Mouse (Mus musculus) macrophage (primary cell): Measurements from ENCODE around the gene Rnf135. TPM values are rescaled to one million over a fixed set of nuclear protein-coding genes. Genes with fewer than 3 reads are reported as not detected.

Experiments used
- H3K27ac ChIP-seq: fragments of 350-480 bp; formaldehyde crosslinking; 2 replicates; pipeline ENCODE4 v1.9.0; 2021
- H3K36me3 ChIP-seq: fragments of 350-480 bp; formaldehyde crosslinking; 2 replicates; pipeline ENCODE4 v1.9.0; 2021; ENCODE audit errors: inconsistent target
- H3K4me3 ChIP-seq: fragments of 350-480 bp; formaldehyde crosslinking; 2 replicates; pipeline ENCODE4 v1.9.0; 2021; ENCODE audit errors: inconsistent target
- H3K79me2 ChIP-seq: fragments of 350-480 bp; formaldehyde crosslinking; 2 replicates; pipeline ENCODE4 v1.9.0; 2021; ENCODE audit errors: inconsistent target
- WGBS: methylation state at CpG from one replicate; pipeline ENCODE4 v1.1.7; 2026; ENCODE audit warnings: inconsistent platforms; ENCODE audit not compliant: missing documents; 5-methylcytosine and 5-hydroxymethylcytosine counted together
- polyA plus RNA-seq: library from polyadenylated mRNA; stranded (reverse); fragments of 250-400 nt; gene quantifications from 3 replicates; pipeline ENCODE4 v1.2.4, GENCODE M21; 2018; ENCODE audit warnings: inconsistent platforms

Rnf135 gene
- polyA plus RNA-seq, 1 experiment from 2014 or later: 8.8 TPM

DNA sequence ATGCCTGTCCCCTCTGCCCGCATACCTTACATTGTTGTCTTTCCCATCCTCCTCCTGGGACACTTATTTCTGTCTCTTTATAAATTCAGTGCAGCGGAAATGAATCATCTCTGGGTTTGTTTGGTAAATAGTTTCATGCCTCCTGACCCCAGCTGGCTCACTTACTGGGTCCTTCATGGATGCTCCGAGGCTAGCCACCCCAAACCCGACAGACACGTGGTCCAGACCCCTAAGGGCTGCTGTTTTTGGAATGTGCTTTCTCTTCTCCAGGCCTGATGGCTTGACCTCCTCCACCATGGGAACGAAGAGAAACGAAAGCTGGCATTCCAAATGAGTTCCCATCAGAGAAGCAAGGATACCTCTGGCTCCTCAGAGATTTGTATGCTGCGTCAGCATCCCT, 31.3 kb upstream of the Rnf135 start:
- H3K27ac ChIP-seq: no peak overlapping the region
- 93% methylated on average over 8 of the region's 8 CpGs for WGBS
- no peak overlapping the region for H3K4me3 ChIP-seq
- H3K79me2 ChIP-seq: peaks cover 33% of the 10 kb centered on the region
- peaks cover 7% of the 10 kb centered on the region; the same call in 1 of the 2 replicates for H3K36me3 ChIP-seq

DNA sequence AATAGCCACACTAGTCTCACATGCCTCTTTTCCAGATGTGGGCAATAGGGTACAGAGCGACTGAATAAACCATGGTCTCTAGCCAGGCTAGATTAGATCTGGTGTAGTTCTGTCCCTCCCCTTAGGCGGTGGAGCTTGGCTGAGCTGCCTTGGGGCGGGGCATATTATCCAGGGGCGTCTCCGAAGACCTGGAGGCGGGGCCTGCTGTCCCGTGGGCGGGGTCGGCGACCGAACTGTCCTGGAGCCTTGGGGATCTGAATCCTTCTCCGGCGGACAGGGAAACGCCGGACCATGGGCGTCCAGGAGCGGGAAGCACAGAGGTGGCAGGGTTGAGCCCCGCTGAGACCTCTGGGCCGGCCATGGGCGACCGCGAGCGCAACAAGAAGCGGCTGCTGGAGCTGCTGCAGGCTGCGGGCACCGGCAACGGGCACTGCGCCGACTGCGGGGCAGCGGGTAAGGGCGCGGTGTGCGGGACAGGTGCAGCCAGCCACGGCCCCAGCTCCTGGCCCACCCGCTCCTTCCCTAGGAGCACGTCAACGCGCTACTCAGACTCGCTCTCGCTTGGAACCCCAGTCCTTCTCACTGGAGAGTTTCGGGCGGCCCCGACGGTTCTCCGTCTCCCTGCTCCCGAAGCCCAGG, 29.7 kb upstream of the Rnf135 start, which contains the start of gene Adap2:
Adap2 (plus strand) TSS at position 249 of the 639 bp plus-strand sequence.
- peaks cover 49% of the 10 kb centered on the region for H3K79me2 ChIP-seq
- WGBS: 2% methylated on average over 45 of the region's 47 CpGs
- peak within 1 kb of the TSS; percentile 69 for H3K27ac ChIP-seq
- H3K4me3 ChIP-seq: peak within 1 kb of the TSS; percentile 73
- H3K36me3 ChIP-seq: peaks cover 23% of the 10 kb centered on the region

DNA sequence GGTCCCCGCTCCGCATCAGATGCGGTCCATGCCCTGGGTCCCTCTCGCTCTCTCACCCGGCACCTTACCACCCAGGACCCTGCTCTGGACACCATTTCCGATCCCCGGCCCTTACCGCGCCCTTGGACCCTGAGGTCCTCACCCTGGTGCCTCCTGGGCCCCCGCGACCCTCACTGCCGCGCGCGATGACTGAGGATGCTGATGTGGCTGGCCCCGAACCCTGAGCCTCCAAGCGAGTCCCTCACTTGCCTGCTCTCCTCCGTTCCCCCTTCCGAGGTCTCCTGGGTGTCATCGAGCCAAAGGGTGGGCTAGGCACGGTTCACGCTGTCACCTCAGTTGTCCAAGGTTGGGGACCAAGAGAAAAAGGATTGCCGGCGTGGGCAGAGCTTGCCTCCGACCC, 29.1 kb upstream of the Rnf135 start:
- 57% methylated on average over 21 of the region's 25 CpGs for WGBS
- peaks cover 28% of the 10 kb centered on the region for H3K36me3 ChIP-seq
- H3K27ac ChIP-seq: peak overlapping the region; percentile 69
- peaks cover 54% of the 10 kb centered on the region for H3K79me2 ChIP-seq
- H3K4me3 ChIP-seq: peak overlapping the region; percentile 73

DNA sequence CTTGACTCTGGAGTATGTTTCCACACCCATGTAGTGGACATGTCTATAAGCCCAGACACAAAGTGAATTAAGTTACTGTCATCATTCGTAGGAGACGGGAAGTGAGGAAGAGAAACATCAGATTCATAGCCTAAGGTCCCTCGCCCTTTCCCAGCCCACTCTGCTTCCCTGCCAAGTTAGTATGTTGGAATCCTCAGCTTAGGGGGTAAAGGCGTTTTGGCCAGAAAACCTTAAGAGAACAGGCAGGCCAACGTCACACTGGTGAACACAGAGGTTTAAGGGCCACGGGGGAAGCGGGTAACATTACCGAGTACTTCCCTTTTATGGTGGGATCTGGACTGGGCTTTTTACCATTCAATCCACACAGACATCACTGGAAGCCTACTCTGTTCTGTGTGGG, 28.1 kb upstream of the Rnf135 start:
- peaks cover 64% of the 10 kb centered on the region for H3K79me2 ChIP-seq
- peaks cover 35% of the 10 kb centered on the region for H3K36me3 ChIP-seq
- 28% methylated on average over 8 of the region's 8 CpGs for WGBS
- peak overlapping the region; percentile 69 for H3K27ac ChIP-seq
- peak overlapping the region; percentile 73 for H3K4me3 ChIP-seq

DNA sequence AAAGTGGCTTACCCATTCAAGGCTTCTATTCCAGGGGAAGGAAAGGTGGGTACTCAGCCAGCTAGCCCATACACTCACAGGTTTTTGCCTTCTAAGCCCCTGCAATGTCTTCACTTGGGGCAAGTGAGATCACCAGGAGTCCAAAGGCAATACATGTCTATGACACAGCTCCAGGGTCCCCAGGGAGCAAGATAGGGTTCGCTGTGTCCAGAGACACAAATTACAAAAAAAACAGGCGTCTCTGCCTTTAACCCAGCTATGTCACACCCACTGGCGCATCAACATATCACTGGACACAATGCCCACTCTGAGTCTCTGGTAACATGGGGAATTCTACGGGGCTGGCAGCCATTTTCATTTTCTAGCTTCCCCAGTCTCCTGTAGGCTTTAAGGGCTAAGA, 27.7 kb upstream of the Rnf135 start:
- H3K27ac ChIP-seq: peak overlapping the region; percentile 69
- H3K4me3 ChIP-seq: peak overlapping the region; percentile 73
- H3K36me3 ChIP-seq: peaks cover 39% of the 10 kb centered on the region
- peaks cover 69% of the 10 kb centered on the region for H3K79me2 ChIP-seq
- WGBS: 94% methylated on average over 4 of the region's 4 CpGs

DNA sequence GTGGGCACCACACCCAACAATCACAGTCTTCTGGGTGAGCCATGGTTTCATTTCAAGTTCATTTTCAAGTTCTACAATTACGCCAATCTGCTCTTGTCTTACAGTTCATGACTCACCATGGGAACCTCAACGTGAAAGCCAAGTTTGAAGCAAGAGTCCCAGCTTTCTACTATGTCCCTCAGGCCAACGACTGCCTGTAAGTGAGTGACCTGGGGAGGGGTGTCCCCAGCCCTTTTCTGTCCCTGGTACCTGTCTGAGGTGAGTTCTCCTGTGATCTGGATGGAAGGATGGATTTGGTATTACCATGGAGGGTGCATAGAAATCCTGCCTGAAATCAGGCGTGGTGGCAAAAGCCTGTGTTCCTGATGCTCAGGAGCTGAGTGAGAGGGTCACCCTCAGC, 26.8 kb upstream of the Rnf135 start:
- whole genome bisulfite sequencing: 60% methylated on average over 4 of the region's 4 CpGs
- Histone ChIP-seq H3K79me2 (peaks cover 77% of the 10 kb centered on the region), H3K36me3 (peaks cover 47% of the 10 kb centered on the region), H3K4me3 (no peak overlapping the region), H3K27ac (peak overlapping the region; percentile 69; the same call in 1 of the 2 replicates)

DNA sequence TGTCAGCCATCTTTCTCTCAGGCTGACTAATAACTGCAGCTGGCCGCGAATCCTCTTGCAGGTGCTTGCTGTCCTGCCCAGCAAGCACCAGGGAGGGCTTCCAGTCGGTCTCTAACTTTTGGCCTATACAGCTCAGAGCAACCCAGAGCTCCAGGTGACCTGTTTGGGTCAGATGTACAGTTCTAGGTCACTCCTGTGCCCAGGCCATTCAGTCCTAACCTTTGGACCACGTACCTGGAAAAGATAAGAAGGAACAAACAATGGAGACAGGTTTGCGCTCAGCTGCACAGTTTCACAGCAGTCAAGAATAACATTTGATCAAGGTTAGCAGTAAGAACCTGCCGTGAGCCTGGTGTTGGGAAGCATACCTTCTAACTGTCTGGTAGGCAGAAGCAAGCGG, 24.6 kb upstream of the Rnf135 start:
- 94% methylated on average over 7 of the region's 7 CpGs for WGBS
- Histone ChIP-seq H3K4me3 (no peak overlapping the region), H3K36me3 (peaks cover 64% of the 10 kb centered on the region), H3K27ac (no peak overlapping the region), H3K79me2 (peaks cover 99% of the 10 kb centered on the region)

DNA sequence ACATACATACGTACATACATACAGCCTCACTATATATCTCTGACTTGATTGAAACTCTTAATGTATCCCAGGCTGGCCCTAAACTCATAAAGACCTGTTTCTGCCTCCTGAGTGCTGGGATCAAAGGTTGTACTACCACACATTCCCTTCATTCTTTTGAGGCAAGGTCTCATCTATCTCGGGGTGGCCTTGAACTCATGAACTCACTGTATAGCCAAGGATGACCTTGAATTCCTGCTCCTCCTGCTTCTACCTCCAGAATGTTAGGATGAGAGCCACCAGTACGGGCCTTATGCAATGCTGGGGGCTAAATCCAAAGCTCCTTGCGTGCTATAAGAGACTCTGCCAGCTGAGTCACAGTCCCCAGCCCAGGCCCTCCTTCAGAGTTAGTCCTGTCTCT, 22.6 kb upstream of the Rnf135 start:
- H3K79me2 ChIP-seq: peaks cover 100% of the 10 kb centered on the region
- H3K36me3 ChIP-seq: peaks cover 78% of the 10 kb centered on the region
- H3K4me3 ChIP-seq: no peak overlapping the region
- 98% methylated on average over 4 of the region's 4 CpGs for WGBS
- H3K27ac ChIP-seq: no peak overlapping the region

DNA sequence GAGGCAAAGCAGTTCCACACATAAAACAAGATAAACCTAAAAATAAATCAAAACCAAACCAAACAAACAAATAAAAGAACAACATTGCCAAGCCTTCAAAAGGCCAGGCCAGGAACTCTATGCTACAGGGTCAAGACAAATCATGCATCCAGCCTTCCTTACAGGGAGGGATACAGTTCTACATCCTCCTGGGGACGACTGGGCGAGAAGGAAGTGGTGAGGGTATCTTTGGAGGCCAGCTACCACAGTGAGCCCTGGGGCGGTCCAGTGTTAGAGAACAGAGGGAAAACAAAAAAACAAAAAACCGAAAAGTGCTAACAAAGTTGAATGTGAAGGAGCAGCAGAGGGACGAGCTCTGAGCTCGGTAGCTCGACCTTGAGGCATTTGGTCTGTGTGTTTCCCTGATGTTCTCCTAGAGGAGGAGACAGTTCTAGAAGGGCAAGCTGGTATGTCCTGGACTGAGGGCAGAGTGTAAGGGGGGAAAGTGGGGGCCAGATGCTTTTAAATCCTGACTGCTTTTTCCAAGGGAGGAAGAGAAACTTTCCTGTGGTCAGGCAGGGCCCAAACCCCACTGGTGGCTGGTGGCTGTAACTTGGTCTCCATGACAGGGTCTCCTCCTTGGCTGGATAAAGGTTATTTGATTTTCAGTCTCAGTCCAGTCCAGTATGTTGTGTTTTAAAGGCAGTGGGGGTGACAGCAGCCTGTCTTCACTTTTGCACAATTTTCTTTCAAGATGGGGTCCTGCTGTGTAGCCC, 20.1 kb upstream of the Rnf135 start:
- H3K79me2 ChIP-seq: peaks cover 78% of the 10 kb centered on the region; the same call in 1 of the 2 replicates
- peak overlapping the region; percentile 54 for H3K27ac ChIP-seq
- peaks cover 72% of the 10 kb centered on the region for H3K36me3 ChIP-seq
- WGBS: 19% methylated on average over 7 of the region's 7 CpGs
- no peak overlapping the region for H3K4me3 ChIP-seq

DNA sequence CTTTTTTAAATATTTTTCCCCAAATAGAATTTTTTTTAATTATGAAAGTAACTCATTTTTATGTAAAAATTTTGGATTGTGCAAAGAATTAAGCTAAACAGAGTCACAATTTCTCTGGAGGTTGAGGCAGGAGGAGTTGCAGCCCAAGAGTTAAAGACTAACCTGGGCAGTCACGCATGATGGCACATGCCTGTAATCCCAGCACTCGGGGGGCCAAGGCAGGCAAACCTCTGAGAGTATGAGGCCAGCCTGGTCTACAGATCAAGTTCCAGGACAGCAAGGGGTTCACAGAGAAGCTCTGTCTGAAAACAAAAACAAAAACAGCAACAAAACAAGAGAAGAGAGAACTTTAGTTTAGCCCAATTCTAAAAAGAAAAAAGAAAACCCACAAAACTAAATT, 19.4 kb upstream of the Rnf135 start:
- peaks cover 71% of the 10 kb centered on the region; the same call in 1 of the 2 replicates for H3K79me2 ChIP-seq
- WGBS: 100% methylated on average over 2 of the region's 2 CpGs
- peaks cover 66% of the 10 kb centered on the region for H3K36me3 ChIP-seq
- peak overlapping the region; percentile 54 for H3K27ac ChIP-seq
- H3K4me3 ChIP-seq: no peak overlapping the region

DNA sequence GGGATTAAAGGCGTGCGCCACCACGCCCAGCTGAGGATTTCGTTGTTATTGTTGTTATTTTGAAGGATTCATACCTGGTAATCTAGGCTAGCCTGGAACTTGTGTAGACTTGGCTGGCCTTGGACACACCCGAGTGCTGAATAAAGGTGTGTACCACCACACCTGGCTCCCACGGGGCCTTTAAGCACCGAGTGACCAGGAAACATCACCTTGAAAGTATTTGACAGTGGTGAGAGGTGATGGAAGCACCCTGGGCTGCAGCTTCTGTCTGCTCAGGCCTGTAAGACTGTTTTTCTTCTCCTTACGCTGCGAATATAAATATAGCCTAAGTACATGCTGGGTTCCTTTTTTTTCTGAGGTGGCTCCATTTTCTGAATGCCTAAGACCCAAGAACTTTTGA, 15.5 kb upstream of the Rnf135 start:
- Histone ChIP-seq H3K4me3 (no peak overlapping the region), H3K36me3 (peaks cover 50% of the 10 kb centered on the region), H3K79me2 (peaks cover 58% of the 10 kb centered on the region; the same call in 1 of the 2 replicates), H3K27ac (peak overlapping the region; percentile 98)
- 69% methylated on average over 9 of the region's 9 CpGs for WGBS

DNA sequence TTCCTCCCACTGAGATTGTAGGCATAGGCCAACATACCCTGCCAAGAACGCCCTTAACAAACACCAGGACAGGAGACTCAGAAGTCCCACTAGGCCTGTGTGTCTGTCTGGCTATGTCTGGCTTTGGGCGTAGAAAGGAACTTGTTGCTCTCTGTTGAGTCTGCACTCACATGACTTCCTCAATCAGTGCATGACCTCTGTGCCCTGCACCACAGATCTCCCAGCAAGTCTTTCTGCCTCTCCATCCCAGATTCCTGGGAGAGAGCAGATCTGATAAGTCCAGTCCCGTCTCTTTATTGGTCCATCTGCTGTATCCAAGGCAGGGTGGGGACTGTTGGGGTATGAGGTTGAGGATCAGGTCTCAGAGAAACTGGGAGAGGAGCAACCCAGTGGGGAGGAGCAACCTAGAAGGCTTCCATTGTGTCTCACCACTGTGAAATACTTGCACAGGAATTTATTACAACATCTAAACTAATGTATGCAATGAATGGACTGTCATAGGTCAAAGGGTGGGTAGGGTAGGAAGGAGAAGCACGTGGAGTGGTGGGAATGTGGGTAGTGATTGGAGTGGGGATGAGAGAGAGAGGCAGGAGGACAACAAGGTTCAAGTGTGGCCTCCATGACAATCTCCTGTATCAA, 14.9 kb upstream of the Rnf135 start:
- peaks cover 57% of the 10 kb centered on the region; the same call in 1 of the 2 replicates for H3K79me2 ChIP-seq
- peak overlapping the region; percentile 98 for H3K27ac ChIP-seq
- peaks cover 48% of the 10 kb centered on the region for H3K36me3 ChIP-seq
- 24% methylated on average over 4 of the region's 4 CpGs for WGBS
- no peak overlapping the region for H3K4me3 ChIP-seq

DNA sequence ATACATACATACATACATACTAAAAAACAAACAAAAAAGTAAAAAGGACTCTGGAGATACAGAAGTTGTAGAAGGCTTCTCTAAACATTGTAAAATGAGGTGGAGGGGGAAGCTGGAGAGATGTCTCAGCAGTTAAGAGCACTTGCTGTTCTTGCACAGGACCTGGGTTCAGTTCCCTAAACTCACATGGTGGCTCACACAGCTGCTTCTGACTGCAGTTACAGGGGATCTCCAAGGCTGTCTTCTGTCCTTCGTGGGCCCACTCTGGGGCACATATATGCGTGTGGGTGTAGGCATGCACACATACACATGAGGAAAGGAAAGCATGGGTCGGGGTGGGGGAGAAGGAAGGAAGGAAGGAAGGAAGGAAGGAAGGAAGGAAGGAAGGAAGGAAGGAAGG, 14.0 kb upstream of the Rnf135 start:
- peak overlapping the region; percentile 98 for H3K27ac ChIP-seq

DNA sequence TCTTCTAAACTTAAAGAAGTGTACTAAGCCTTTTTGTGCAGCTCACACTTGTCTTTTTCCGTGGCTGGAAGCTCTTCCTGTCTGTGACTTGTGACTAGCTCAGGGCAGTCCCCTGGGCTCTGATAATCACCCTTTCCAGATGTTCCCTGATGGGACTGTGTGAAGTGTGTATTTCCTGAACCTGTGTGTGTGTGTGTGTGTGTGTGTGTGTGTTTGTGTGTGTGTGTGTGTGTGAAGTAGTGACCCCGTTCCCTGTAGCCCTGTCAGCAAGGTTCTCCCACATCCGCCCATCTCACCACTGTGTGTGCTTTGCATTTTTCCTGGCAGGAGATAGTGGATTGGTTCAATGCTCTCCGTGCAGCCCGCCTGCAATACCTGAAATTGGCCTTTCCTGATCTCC, 13.3 kb upstream of the Rnf135 start:
- peak overlapping the region; percentile 98 for H3K27ac ChIP-seq
- no peak overlapping the region for H3K4me3 ChIP-seq
- H3K36me3 ChIP-seq: peaks cover 53% of the 10 kb centered on the region
- H3K79me2 ChIP-seq: peaks cover 46% of the 10 kb centered on the region; the same call in 1 of the 2 replicates
- 68% methylated on average over 5 of the region's 5 CpGs for WGBS

More for the DNA sequence above, 14.0 kb upstream of the Rnf135 start:
- H3K4me3 ChIP-seq: no peak overlapping the region
- 45% methylated on average over 2 of the region's 3 CpGs for WGBS
- peaks cover 55% of the 10 kb centered on the region for H3K36me3 ChIP-seq
- H3K79me2 ChIP-seq: peaks cover 53% of the 10 kb centered on the region; the same call in 1 of the 2 replicates
